Mouse (Mus musculus) CD4-positive, CD25-positive, alpha-beta regulatory T cell, adult 9 weeks (primary cell): ENCODE data around the gene Rpl10a. TPM values are rescaled to one million over a fixed set of nuclear protein-coding genes. Genes with fewer than 3 reads are reported as not detected.

Experiments
- polyA plus RNA-seq: library from polyadenylated mRNA; unstranded; fragments of 100-300 nt; shearing (Covaris generic); gene quantifications from one replicate; pipeline ENCODE4 v1.2.1, GENCODE M21; 2017

Gene Rpl10a
- 597 TPM for polyA plus RNA-seq

DNA sequence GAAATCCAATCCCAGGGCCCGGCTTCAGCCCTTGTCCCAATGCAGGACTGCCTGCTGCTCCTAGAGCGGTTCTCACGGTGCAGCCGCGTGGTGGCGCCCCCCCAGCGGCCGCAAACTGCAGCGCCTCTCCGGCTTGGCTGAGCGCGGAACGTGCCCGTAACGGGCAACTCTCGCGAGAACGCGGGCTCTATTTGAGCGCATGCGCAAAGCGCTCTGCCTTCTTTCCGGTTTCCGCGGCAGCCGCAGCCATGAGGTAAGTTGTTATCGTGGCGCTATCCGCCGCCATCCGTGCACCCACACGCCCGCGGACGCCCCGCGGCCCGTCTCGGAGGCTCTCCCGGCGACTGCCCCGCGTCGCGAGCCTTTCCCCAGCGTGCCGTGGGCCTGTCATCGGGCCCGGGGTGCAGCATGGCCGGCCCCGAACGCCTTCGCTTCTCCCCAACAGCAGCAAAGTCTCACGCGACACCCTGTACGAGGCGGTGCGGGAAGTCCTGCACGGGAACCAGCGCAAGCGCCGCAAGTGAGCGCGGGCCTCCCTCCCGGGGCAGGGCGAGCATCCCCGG lies at the start of gene Rpl10a:
Gene Rpl10a, plus strand, starts transcription at position 106 of the 563 bp plus-strand sequence.

GRCm38 (mm10) chr17:28313212-28313879 lies 14.9 kb upstream of the Rpl10a start, which contains the start of gene Fance:
Gene Fance (plus strand): TSS chr17:28313519.

GRCm38 (mm10) chr17:28350466-28351352 lies 22.4 kb downstream of the Rpl10a start, which contains the start of gene Tead3:
Gene Tead3 (minus strand): TSS chr17:28350817.

GRCm38 (mm10) chr17:28365122-28365521 lies 36.9 kb downstream of the Rpl10a start, which contains the start of gene Tulp1:
Gene Tulp1 (minus strand): TSS chr17:28365222.

Other genes with a start within 250 kb of the Rpl10a start
- 0.94 TPM for gene Tcp11, start 247.8 kb upstream of the Rpl10a start, polyA plus RNA-seq
- not detected for gene Scube3, start 186.3 kb upstream of the Rpl10a start, polyA plus RNA-seq
- gene Zfp523, start 151.3 kb upstream of the Rpl10a start, polyA plus RNA-seq, result 4.6 TPM
- 127 TPM for gene Def6, start 120.7 kb upstream of the Rpl10a start, polyA plus RNA-seq
- gene Ppard, start 95.8 kb upstream of the Rpl10a start, polyA plus RNA-seq, result 3.2 TPM
- 5.4 TPM for gene Fance, start 15.0 kb upstream of the Rpl10a start, polyA plus RNA-seq
- not detected for gene Tead3, start 22.3 kb downstream of the Rpl10a start, polyA plus RNA-seq
- not detected for gene Tulp1, start 36.8 kb downstream of the Rpl10a start, polyA plus RNA-seq
- gene Fkbp5, start 189.1 kb downstream of the Rpl10a start, polyA plus RNA-seq, result 9.0 TPM
- not detected for gene Armc12, start 202.3 kb downstream of the Rpl10a start, polyA plus RNA-seq
- gene Clpsl2, start 220.9 kb downstream of the Rpl10a start, polyA plus RNA-seq, result not detected
- gene Clps, start 232.3 kb downstream of the Rpl10a start, polyA plus RNA-seq, result not detected
- gene Lhfpl5, start 247.2 kb downstream of the Rpl10a start, polyA plus RNA-seq, result 1.4 TPM